Mouse (Mus musculus) forebrain, embryonic 11.5 days (tissue): Measurements from ENCODE around the gene Dhx33. TPM values are rescaled to one million over a fixed set of nuclear protein-coding genes. Genes with fewer than 3 reads are reported as not detected.

Source experiments
- ATAC-seq: fragments of 200-750 bp; cut with Nextera tagmentation; replicated peaks from 2 replicates; pipeline ENCODE4 v1.8.0; 2017; ENCODE audit warnings: moderate TSS enrichment; ENCODE audit not compliant: low FRiP score
- DNase-seq: peaks from one replicate; pipeline ENCODE4 v3.0.0-alpha.2; 2017; ENCODE audit warnings: low spot score
- H3K27ac ChIP-seq: fragments of 300-500 bp; sonication (generic); 2 replicates; pipeline ENCODE4 v1.5.1; 2014; ENCODE audit warnings: low read depth, low read length
- H3K27me3 ChIP-seq: fragments of 300-500 bp; sonication (generic); 2 replicates; pipeline ENCODE4 v1.6.1; 2014; ENCODE audit warnings: mild to moderate bottlenecking, low read length, mixed read lengths; ENCODE audit not compliant: control insufficient read depth, insufficient read depth
- H3K36me3 ChIP-seq: fragments of 300-500 bp; sonication (generic); 2 replicates; pipeline ENCODE4 v1.6.1; 2014; ENCODE audit warnings: mild to moderate bottlenecking, low read length, moderate library complexity, mixed read lengths; ENCODE audit not compliant: control insufficient read depth, insufficient read depth
- H3K4me1 ChIP-seq: fragments of 300-500 bp; sonication (generic); replicated peaks from 2 replicates; pipeline ENCODE4 v1.6.1; 2014; ENCODE audit warnings: low read length, mixed read lengths; ENCODE audit not compliant: control insufficient read depth, insufficient read depth
- H3K4me2 ChIP-seq: fragments of 300-500 bp; sonication (generic); 2 replicates; pipeline ENCODE4 v1.6.1; 2014; ENCODE audit warnings: low read depth, mild to moderate bottlenecking, low read length, moderate library complexity, mixed read lengths; ENCODE audit not compliant: severe bottlenecking
- H3K4me3 ChIP-seq: fragments of 300-500 bp; sonication (generic); 2 replicates; pipeline ENCODE4 v1.5.1; 2014; ENCODE audit warnings: low read depth, low read length
- H3K9ac ChIP-seq: fragments of 300-500 bp; sonication (generic); 2 replicates; pipeline ENCODE4 v1.6.1; 2014; ENCODE audit warnings: low read length
- H3K9me3 ChIP-seq: fragments of 300-500 bp; sonication (generic); 2 replicates; pipeline ENCODE4 v1.6.1; 2016; ENCODE audit warnings: low read length, mixed read lengths; ENCODE audit not compliant: control insufficient read depth
- WGBS: fragments of 180-500 bp; shearing (Covaris S2); extraction: QIAGEN DNeasy Blood & Tissue Kit; methylation state at CpG from one replicate; pipeline ENCODE4 v1.1.7; 2014; 5-methylcytosine and 5-hydroxymethylcytosine counted together
- polyA plus RNA-seq: library from polyadenylated mRNA; unstranded; fragments of >200 nt; fragmentation: Nextera tagmentation; extraction: Ambion mirVana; gene quantifications from 2 replicates; pipeline ENCODE4 v1.2.1, GENCODE M21; 2014

Dhx33 gene
- polyA plus RNA-seq, 1 experiment from 2014 or later = 25.5 TPM

DNA sequence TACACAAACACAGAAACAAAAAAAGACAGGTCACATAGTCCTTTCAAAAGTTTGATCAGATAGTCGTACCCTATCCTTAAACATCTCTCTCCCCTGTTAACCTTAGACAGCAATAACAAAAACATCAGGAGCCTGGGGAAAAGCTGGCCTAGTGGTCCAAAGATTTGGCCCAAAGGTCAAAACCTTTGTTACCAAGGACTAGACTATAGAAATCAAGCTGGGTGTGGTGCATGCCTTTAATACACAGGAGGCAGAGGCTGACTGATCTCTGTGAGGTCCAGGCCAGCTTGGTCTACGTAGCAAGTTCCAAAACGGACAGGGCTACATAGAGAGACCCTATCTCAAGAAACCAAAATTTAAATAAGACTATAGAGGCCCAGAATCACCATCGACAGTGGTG, 49.5 kb downstream of the Dhx33 start:
- Histone ChIP-seq H3K4me1 (no peaks in the 10 kb centered on the region), H3K9ac (no peak overlapping the region), H3K27me3 (no peaks in the 10 kb centered on the region), H3K4me3 (no peak overlapping the region), H3K9me3 (no peaks in the 10 kb centered on the region), H3K4me2 (no peak overlapping the region), H3K27ac (no peak overlapping the region), H3K36me3 (peaks cover 9% of the 10 kb centered on the region; the same call in 1 of the 2 replicates)
- no peak for ATAC-seq
- WGBS = 94% methylated on average over 4 of the region's 4 CpGs
- DNase-seq = no peak

DNA sequence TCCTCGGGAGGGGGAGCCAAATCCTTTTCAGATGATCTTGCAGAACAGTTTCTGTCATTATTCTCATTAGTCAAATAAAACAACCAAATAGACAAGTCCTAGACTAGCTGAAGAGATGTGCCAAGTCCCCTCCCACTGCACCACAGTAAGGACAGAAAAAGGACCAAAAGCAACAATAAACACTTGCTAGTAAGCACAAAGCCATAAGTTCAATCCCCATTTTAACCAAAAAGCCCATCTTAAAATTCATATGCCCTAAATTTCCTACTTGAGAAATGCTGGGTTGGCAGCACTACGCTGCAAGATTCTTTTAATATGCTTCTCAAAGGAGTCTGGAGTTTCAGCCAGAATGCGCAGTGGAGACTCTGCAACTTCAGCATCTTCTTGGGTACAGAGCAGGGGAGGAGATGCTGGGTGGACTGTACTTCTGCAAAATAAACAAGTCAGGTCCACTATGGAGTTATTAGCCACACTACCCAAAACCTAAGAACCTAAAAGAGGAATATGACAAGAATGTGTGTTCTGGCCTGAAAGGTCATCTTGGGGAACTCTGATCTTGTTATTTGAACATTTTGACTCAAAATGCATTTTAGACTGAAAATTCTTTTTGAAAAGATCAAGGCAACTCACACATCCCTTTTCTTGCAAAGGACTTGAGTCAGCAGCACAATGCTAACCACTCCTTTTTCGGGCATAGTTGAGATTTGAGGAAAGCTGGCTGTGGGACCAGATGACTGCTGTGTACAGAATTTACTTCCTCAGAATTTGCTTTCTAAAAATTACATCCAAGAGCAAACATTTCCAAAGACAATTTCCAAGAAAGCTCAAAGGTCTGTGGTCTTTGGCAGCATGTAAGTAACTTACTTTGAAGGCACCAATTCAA, 59.1 kb downstream of the Dhx33 start:
- ATAC-seq = no peak
- WGBS = 93% methylated on average over 4 of the region's 4 CpGs
- H3K27ac ChIP-seq = no peak overlapping the region

DNA sequence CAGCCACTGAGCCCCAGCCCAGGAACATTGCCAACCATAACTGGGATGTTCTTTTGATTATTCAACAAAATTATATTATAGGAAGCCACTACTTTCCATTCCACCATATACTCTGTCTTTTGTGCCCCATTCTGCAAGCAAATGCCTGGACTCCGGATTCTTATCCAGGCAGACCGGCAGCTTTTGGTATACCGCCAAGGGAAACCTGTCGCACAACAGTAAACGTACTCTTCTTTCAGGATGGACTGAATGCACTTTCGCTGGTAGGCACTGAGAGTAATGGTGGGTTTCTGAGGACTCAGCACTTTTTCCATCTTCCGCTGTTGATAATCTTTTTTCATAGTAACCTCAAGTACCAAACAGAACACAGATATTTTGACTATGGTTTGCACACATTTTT, 60.6 kb downstream of the Dhx33 start:
- H3K4me2 ChIP-seq = no peak overlapping the region
- no peaks in the 10 kb centered on the region for H3K4me1 ChIP-seq
- no peaks in the 10 kb centered on the region for H3K9me3 ChIP-seq
- H3K36me3 ChIP-seq = peaks cover 16% of the 10 kb centered on the region
- H3K27ac ChIP-seq = no peak overlapping the region
- H3K9ac ChIP-seq = no peak overlapping the region
- no peak for DNase-seq
- H3K27me3 ChIP-seq = no peaks in the 10 kb centered on the region
- 96% methylated on average over 7 of the region's 7 CpGs for WGBS
- no peak for ATAC-seq
- no peak overlapping the region for H3K4me3 ChIP-seq

More for the DNA sequence above, 59.1 kb downstream of the Dhx33 start:
- H3K4me1 ChIP-seq = no peaks in the 10 kb centered on the region
- H3K36me3 ChIP-seq = peaks cover 16% of the 10 kb centered on the region
- H3K4me3 ChIP-seq = no peak overlapping the region
- H3K9me3 ChIP-seq = no peaks in the 10 kb centered on the region
- H3K27me3 ChIP-seq = no peaks in the 10 kb centered on the region
- DNase-seq = no peak
- no peak overlapping the region for H3K9ac ChIP-seq
- H3K4me2 ChIP-seq = no peak overlapping the region

DNA sequence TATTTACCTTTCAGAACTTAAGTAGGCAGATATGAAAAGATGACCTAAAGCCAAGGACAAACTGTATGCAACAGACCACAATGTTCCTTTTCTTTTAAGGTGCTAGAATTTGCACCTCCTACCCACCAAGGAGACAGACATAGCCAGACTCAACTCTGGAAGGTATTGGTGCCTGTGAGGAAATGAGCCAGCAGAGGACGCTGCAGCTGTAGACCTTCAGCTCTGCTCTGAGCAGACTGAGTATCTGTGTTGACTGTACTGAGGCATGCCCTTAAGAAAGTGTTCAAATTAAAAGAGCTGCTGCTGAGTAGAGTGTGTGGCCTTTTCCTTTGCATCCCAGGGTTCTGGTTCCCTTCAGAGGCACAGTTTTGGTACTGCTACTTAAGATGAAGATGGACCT, 61.6 kb downstream of the Dhx33 start:
- Histone ChIP-seq H3K9me3 (no peaks in the 10 kb centered on the region), H3K9ac (no peak overlapping the region), H3K4me2 (no peak overlapping the region), H3K27me3 (no peaks in the 10 kb centered on the region), H3K4me1 (no peaks in the 10 kb centered on the region), H3K36me3 (peaks cover 15% of the 10 kb centered on the region), H3K27ac (no peak overlapping the region), H3K4me3 (no peak overlapping the region)
- no peak for ATAC-seq
- WGBS = 80% methylated on average over 1 of the region's 1 CpGs
- DNase-seq = no peak

DNA sequence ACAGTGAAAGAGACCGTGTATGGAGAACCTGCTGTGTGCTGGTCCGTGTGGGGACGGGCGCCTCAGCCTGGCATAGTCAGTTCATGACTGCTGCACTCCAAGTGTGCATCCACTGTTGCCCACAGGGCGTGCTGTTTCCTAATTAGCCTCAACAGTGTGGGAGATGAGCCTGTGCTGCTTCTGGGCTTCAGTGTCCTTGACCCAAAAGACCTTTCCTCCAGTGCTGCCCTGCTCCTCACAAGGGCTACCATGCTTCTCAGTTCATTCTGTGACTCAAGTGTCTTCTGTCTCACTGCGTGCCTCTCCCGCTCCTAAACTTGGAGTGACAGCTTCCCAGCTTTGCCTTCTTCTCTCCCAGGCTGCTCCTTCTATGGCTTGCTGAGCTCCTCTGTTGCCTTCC, 68.9 kb downstream of the Dhx33 start:
- no peak for ATAC-seq

More for the DNA sequence above, 68.9 kb downstream of the Dhx33 start:
- Histone ChIP-seq H3K9me3 (no peaks in the 10 kb centered on the region), H3K27me3 (no peaks in the 10 kb centered on the region), H3K36me3 (no peaks in the 10 kb centered on the region; the same call in 1 of the 2 replicates), H3K4me2 (no peak overlapping the region), H3K4me3 (no peak overlapping the region), H3K9ac (no peak overlapping the region), H3K4me1 (no peaks in the 10 kb centered on the region), H3K27ac (no peak overlapping the region)
- no peak for DNase-seq
- 91% methylated on average over 7 of the region's 7 CpGs for WGBS

Other genes with a start within 250 kb of the Dhx33 start
- gene Zfp3, start 240.2 kb downstream of the Dhx33 start, polyA plus RNA-seq = 9.2 and 10.4 TPM in 2 replicates
- not detected in 2 replicates for gene Scimp, start 191.9 kb downstream of the Dhx33 start, polyA plus RNA-seq
- 41.2 and 42.7 TPM in 2 replicates for gene Rabep1, start 159.7 kb downstream of the Dhx33 start, polyA plus RNA-seq
- 169 and 176 TPM in 2 replicates for gene Nup88, start 34.5 kb downstream of the Dhx33 start, polyA plus RNA-seq
- 84.0 and 84.6 TPM in 2 replicates for gene Rpain, start 34.2 kb downstream of the Dhx33 start, polyA plus RNA-seq
- gene C1qbp, start 21.4 kb downstream of the Dhx33 start, polyA plus RNA-seq = 261 and 278 TPM in 2 replicates
- 62.7 and 63.1 TPM in 2 replicates for gene Mis12, start 15.2 kb upstream of the Dhx33 start, polyA plus RNA-seq
- gene Derl2, start 15.4 kb upstream of the Dhx33 start, polyA plus RNA-seq = 35.9 and 41.3 TPM in 2 replicates
- 95.4 and 106 TPM in 2 replicates for gene 6330403K07Rik, start 29.1 kb upstream of the Dhx33 start, polyA plus RNA-seq
- 0.09 TPM in 1 of 2 replicates, not detected in the other for gene Nlrp1a, start 140.3 kb upstream of the Dhx33 start, polyA plus RNA-seq
- not detected in 2 replicates for gene Nlrp1b, start 226.3 kb upstream of the Dhx33 start, polyA plus RNA-seq